Mouse (Mus musculus): ENCODE results near the gene Ccdc148. TPM values are rescaled to one million over a fixed set of nuclear protein-coding genes. Genes with fewer than 3 reads are reported as not detected.

The Ccdc148 gene
- polyA plus RNA-seq, 1 experiment = 0.27 TPM

DNA sequence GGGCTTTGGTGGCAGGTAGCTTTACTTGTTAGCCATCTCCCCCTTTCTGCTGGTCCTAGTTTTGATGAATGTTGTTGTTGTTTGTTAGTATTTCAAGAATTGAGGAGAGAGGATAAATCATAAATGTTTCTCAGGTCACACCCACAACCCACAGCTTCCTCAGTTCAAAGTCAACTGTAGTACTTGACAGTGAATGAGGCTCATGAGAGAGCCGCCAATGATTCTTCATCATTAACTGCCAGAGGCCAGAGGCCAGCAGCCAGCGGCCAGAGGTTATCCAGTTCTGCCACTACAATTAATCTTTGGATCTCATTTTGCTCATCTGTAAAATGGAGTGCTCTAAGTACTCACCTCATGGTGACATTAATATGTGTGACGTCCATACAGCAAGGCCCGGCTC, 6.5 kb upstream of the Ccdc148 start:
- no peak for TF ChIP-seq POLR2A (IDR thresholded peaks at IDR 0.05; ENCODE audit: borderline replicate concordance, low read depth, low read length)
- TF ChIP-seq CTCF (IDR thresholded peaks at IDR 0.05; ENCODE audit: low read depth, low read length) = no peak
- Histone ChIP-seq H3K4me1 (ENCODE audit: control insufficient read depth, insufficient read depth, low read length) (peaks cover 18% of the 10 kb centered on the region), H3K4me3 (ENCODE audit: insufficient read depth, low read length) (no peak overlapping the region), H3K27ac (ENCODE audit: insufficient read depth, low read depth, low read length) (no peak overlapping the region)

DNA sequence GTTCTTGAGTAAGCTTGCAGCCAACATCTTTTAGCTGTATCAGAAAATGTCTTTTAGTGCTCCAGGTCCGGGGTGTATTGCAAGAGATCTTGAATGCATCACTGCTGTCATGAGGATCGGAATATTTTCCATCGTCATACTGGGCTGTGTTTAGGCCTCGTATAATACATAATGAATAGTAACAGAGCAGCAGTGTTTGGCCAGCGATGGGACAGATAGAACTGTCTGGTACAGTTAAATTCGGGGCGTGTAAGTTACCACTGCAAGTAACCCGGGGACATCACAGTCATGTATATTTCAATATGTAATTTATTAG, 1.8 kb upstream of the Ccdc148 start:
- TF ChIP-seq CTCF (IDR thresholded peaks at IDR 0.05; ENCODE audit: low read depth, low read length) (no peak), POLR2A (IDR thresholded peaks at IDR 0.05; ENCODE audit: borderline replicate concordance, low read depth, low read length) (no peak)
- Histone ChIP-seq H3K4me1 (ENCODE audit: control insufficient read depth, insufficient read depth, low read length) (peaks cover 12% of the 10 kb centered on the region), H3K4me3 (ENCODE audit: insufficient read depth, low read length) (peak overlapping the region; percentile 99), H3K27ac (ENCODE audit: insufficient read depth, low read depth, low read length) (no peak overlapping the region)

- TF ChIP-seq POLR2A (IDR thresholded peaks at IDR 0.05; ENCODE audit: borderline replicate concordance, low read depth, low read length) (no peak), CTCF (IDR thresholded peaks at IDR 0.05; ENCODE audit: low read depth, low read length) (peak; percentile 12)
- peaks cover 12% of the 10 kb centered on the region for H3K4me1 ChIP-seq (ENCODE audit: control insufficient read depth, insufficient read depth, low read length)
- H3K4me3 ChIP-seq (ENCODE audit: insufficient read depth, low read length) = peak overlapping the region; percentile 99
- H3K27ac ChIP-seq (ENCODE audit: insufficient read depth, low read depth, low read length) = peak overlapping the region; percentile 58
These were observed 1.2 kb upstream of the Ccdc148 start for GRCm38 (mm10) chr2:59161441-59162284.

DNA sequence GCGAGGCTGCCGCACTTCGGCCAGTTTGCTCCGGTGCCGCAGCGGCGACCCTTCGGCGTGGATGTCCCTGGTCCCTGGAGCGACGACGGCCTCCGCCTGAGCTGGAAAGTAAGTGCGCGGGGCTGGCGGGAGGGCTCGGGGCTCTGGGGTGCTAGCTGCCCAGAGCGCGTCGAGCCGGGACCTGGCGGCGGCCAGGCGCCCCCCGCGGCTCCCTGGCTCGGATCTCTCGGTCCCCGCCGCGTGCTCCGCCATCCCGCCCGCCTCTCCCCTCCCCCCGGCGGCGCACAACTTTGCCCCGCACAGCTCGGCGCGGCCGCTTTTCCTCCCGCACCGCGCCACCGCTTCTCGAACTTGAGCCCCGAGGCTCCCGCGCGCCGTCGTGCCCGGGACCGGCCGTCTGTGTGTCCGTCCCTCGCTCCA, 548 bp upstream of the Ccdc148 start:
- peak overlapping the region; percentile 58 for H3K27ac ChIP-seq (ENCODE audit: insufficient read depth, low read depth, low read length)
- H3K4me3 ChIP-seq (ENCODE audit: insufficient read depth, low read length) = peak overlapping the region; percentile 99
- peaks cover 12% of the 10 kb centered on the region for H3K4me1 ChIP-seq (ENCODE audit: control insufficient read depth, insufficient read depth, low read length)
- TF ChIP-seq CTCF (IDR thresholded peaks at IDR 0.05; ENCODE audit: low read depth, low read length) (no peak), POLR2A (IDR thresholded peaks at IDR 0.05; ENCODE audit: borderline replicate concordance, low read depth, low read length) (no peak)

- Histone ChIP-seq H3K4me3 (ENCODE audit: insufficient read depth, low read length) (peak overlapping the region; percentile 61), H3K27ac (ENCODE audit: insufficient read depth, low read depth, low read length) (peak overlapping the region; percentile 39), H3K4me1 (ENCODE audit: control insufficient read depth, insufficient read depth, low read length) (peaks cover 17% of the 10 kb centered on the region)
- no peak for TF ChIP-seq CTCF (IDR thresholded peaks at IDR 0.05; ENCODE audit: low read depth, low read length)
- no peak for TF ChIP-seq POLR2A (IDR thresholded peaks at IDR 0.05; ENCODE audit: borderline replicate concordance, low read depth, low read length)
These were observed 400 bp downstream of the Ccdc148 start for GRCm38 (mm10) chr2:59159961-59160604.

- Histone ChIP-seq H3K4me3 (ENCODE audit: insufficient read depth, low read length) (no peak overlapping the region), H3K27ac (ENCODE audit: insufficient read depth, low read depth, low read length) (no peak overlapping the region), H3K4me1 (ENCODE audit: control insufficient read depth, insufficient read depth, low read length) (peaks cover 13% of the 10 kb centered on the region)
- TF ChIP-seq CTCF (IDR thresholded peaks at IDR 0.05; ENCODE audit: low read depth, low read length) (no peak), POLR2A (IDR thresholded peaks at IDR 0.05; ENCODE audit: borderline replicate concordance, low read depth, low read length) (no peak)
These were observed 2.4 kb downstream of the Ccdc148 start for GRCm38 (mm10) chr2:59158117-59158516.

GRCm38 (mm10) chr2:59155428-59155827, 5.1 kb downstream of the Ccdc148 start:
- Histone ChIP-seq H3K4me1 (ENCODE audit: control insufficient read depth, insufficient read depth, low read length) (peaks cover 8% of the 10 kb centered on the region), H3K27ac (ENCODE audit: insufficient read depth, low read depth, low read length) (peak overlapping the region; percentile 54), H3K4me3 (ENCODE audit: insufficient read depth, low read length) (no peak overlapping the region)
- TF ChIP-seq POLR2A (IDR thresholded peaks at IDR 0.05; ENCODE audit: borderline replicate concordance, low read depth, low read length) (no peak), CTCF (IDR thresholded peaks at IDR 0.05; ENCODE audit: low read depth, low read length) (no peak)

GRCm38 (mm10) chr2:59131044-59131443, 29.4 kb downstream of the Ccdc148 start:
- H3K27ac ChIP-seq (ENCODE audit: insufficient read depth, low read depth, low read length) = no peak overlapping the region
- TF ChIP-seq POLR2A (IDR thresholded peaks at IDR 0.05; ENCODE audit: borderline replicate concordance, low read depth, low read length) (no peak), CTCF (IDR thresholded peaks at IDR 0.05; ENCODE audit: low read depth, low read length) (no peak)
- H3K4me1 ChIP-seq (ENCODE audit: control insufficient read depth, insufficient read depth, low read length) = peaks cover 20% of the 10 kb centered on the region
- H3K4me3 ChIP-seq (ENCODE audit: insufficient read depth, low read length) = no peak overlapping the region

GRCm38 (mm10) chr2:59129821-59130220, 30.7 kb downstream of the Ccdc148 start:
- Histone ChIP-seq H3K4me3 (ENCODE audit: insufficient read depth, low read length) (no peak overlapping the region), H3K4me1 (ENCODE audit: control insufficient read depth, insufficient read depth, low read length) (peaks cover 20% of the 10 kb centered on the region), H3K27ac (ENCODE audit: insufficient read depth, low read depth, low read length) (no peak overlapping the region; the same call in 1 of the 2 replicates)
- TF ChIP-seq CTCF (IDR thresholded peaks at IDR 0.05; ENCODE audit: low read depth, low read length) = no peak
- no peak for TF ChIP-seq POLR2A (IDR thresholded peaks at IDR 0.05; ENCODE audit: borderline replicate concordance, low read depth, low read length)

GRCm38 (mm10) chr2:59129023-59129422, 31.5 kb downstream of the Ccdc148 start:
- Histone ChIP-seq H3K27ac (ENCODE audit: insufficient read depth, low read depth, low read length) (peak overlapping the region; percentile 56), H3K4me1 (ENCODE audit: control insufficient read depth, insufficient read depth, low read length) (peaks cover 20% of the 10 kb centered on the region), H3K4me3 (ENCODE audit: insufficient read depth, low read length) (no peak overlapping the region)
- TF ChIP-seq CTCF (IDR thresholded peaks at IDR 0.05; ENCODE audit: low read depth, low read length) (no peak), POLR2A (IDR thresholded peaks at IDR 0.05; ENCODE audit: borderline replicate concordance, low read depth, low read length) (no peak)
